Mouse (Mus musculus): ENCODE results near the gene Ksr2. TPM values are rescaled to one million over a fixed set of nuclear protein-coding genes. Genes with fewer than 3 reads are reported as not detected.

Ksr2 gene
- total and polyA plus RNA-seq, 3 experiments = 0.36 to 1.3 (median 1.2) TPM

GRCm38 (mm10) chr5:117398007-117398550 is 15.7 kb upstream of the Ksr2 start:
- dilution Hi-C loops (cut with MboI; ENCODE audit: extremely low pct_ligation_motif_present, extremely low pct_unique_long_range_greater_than_20kb, low sequenced_read_pairs) = no loop called here

GRCm38 (mm10) chr5:117399281-117399680 is 14.5 kb upstream of the Ksr2 start:
- TF ChIP-seq KAT2A (IDR thresholded peaks at IDR 0.05; ENCODE audit: insufficient replicate concordance, low read length) (no peak), TBP (conservative IDR thresholded peaks at IDR 0.05; ENCODE audit: low read depth, low read length) (no peak), MYC (IDR thresholded peaks at IDR 0.05; ENCODE audit: low read depth, low read length) (no peak), ELF1 (IDR thresholded peaks at IDR 0.05; ENCODE audit: low read depth, low read length) (no peak), HCFC1 (IDR thresholded peaks at IDR 0.05; ENCODE audit: low read depth, low read length) (no peak), IRF4 (IDR thresholded peaks at IDR 0.05; ENCODE audit: low read depth, low read length) (no peak), CHD2 (IDR thresholded peaks at IDR 0.05; ENCODE audit: low read length) (no peak), POLR2A (IDR thresholded peaks at IDR 0.05; ENCODE audit: low read depth, low read length) (no peak), USF2 (conservative IDR thresholded peaks at IDR 0.05; ENCODE audit: low read depth, low read length) (no peak), MAZ (IDR thresholded peaks at IDR 0.05; ENCODE audit: low read depth, low read length) (no peak), SIN3A (IDR thresholded peaks at IDR 0.05; ENCODE audit: low read length) (no peak), RCOR1 (conservative IDR thresholded peaks at IDR 0.05; ENCODE audit: low read depth, low read length) (no peak)
- Histone ChIP-seq H3K9me3 (replicated peaks; ENCODE audit: low read length) (peaks cover 6% of the 10 kb centered on the region), H3K79me2 (replicated peaks; ENCODE audit: control insufficient read depth, extremely low read depth, insufficient read depth, poor library complexity, severe bottlenecking) (no peaks in the 10 kb centered on the region), H3K4me3 (replicated peaks in 1 of 3; ENCODE audit: low read depth in 2 of 3, low read length in 2 of 3, poor library complexity in 1 of 3) (no peak overlapping the region), H3K27me3 (replicated peaks) (no peaks in the 10 kb centered on the region), H3K36me3 (replicated peaks in 1 of 2; ENCODE audit: control insufficient read depth in 1 of 2, insufficient read depth in 1 of 2, low read length in 1 of 2) (no peaks in the 10 kb centered on the region), H3K27ac (ENCODE audit: insufficient read depth, low read depth) (no peak overlapping the region), H3K4me2 (ENCODE audit: insufficient read depth, low read depth, poor library complexity, severe bottlenecking) (no peak overlapping the region), H3K4me1 (ENCODE audit: control insufficient read depth in 1 of 2, insufficient read depth in 2 of 2) (peaks cover 13 to 26% of the 10 kb centered on the region in 2 experiments), H3K9ac (ENCODE audit: insufficient read depth, low read depth) (no peak overlapping the region)
- dilution Hi-C loops (cut with MboI; ENCODE audit: extremely low pct_ligation_motif_present, extremely low pct_unique_long_range_greater_than_20kb, low sequenced_read_pairs) = no loop called here
- no peak for DNase-seq (ENCODE audit: extremely low read depth)
- in situ Hi-C loops (cut with MboI; ENCODE audit: low pct_ligation_motif_present, low pct_unique_long_range_greater_than_20kb, low sequenced_read_pairs) = no loop called here

More at GRCm38 (mm10) chr5:117398007-117398550, 15.7 kb upstream of the Ksr2 start:
- Histone ChIP-seq H3K9me3 (replicated peaks; ENCODE audit: low read length) (peaks cover 13% of the 10 kb centered on the region), H3K4me1 (ENCODE audit: control insufficient read depth in 1 of 2, insufficient read depth in 2 of 2) (peaks cover 13 to 26% of the 10 kb centered on the region in 2 experiments), H3K4me3 (replicated peaks in 1 of 3; ENCODE audit: low read depth in 2 of 3, low read length in 2 of 3, poor library complexity in 1 of 3) (no peak overlapping the region), H3K79me2 (replicated peaks; ENCODE audit: control insufficient read depth, extremely low read depth, insufficient read depth, poor library complexity, severe bottlenecking) (no peaks in the 10 kb centered on the region), H3K27ac (ENCODE audit: insufficient read depth, low read depth) (no peak overlapping the region), H3K4me2 (ENCODE audit: insufficient read depth, low read depth, poor library complexity, severe bottlenecking) (no peak overlapping the region), H3K27me3 (replicated peaks) (no peaks in the 10 kb centered on the region), H3K9ac (ENCODE audit: insufficient read depth, low read depth) (no peak overlapping the region), H3K36me3 (replicated peaks in 1 of 2; ENCODE audit: control insufficient read depth in 1 of 2, insufficient read depth in 1 of 2, low read length in 1 of 2) (no peaks in the 10 kb centered on the region)
- TF ChIP-seq CTCF (conservative IDR thresholded peaks at IDR 0.05 in 1 of 2, IDR thresholded peaks at IDR 0.05 in 1 of 2; ENCODE audit: low read depth in 2 of 2, low read length in 2 of 2) (no peak), TCF12 (IDR thresholded peaks at IDR 0.05; ENCODE audit: low read depth, low read length) (no peak), KAT2A (IDR thresholded peaks at IDR 0.05; ENCODE audit: insufficient replicate concordance, low read length) (no peak), CHD1 (IDR thresholded peaks at IDR 0.05; ENCODE audit: low read depth, low read length) (no peak), SMC3 (IDR thresholded peaks at IDR 0.05; ENCODE audit: low read depth, low read length) (no peak)
- in situ Hi-C loops (cut with MboI; ENCODE audit: low pct_ligation_motif_present, low pct_unique_long_range_greater_than_20kb, low sequenced_read_pairs) = no loop called here
- DNase-seq (ENCODE audit: extremely low read depth) = no peak
